Mouse (Mus musculus) forebrain, embryonic 11.5 days (tissue): ENCODE measurements at regions not wholly inside any gene's neighbourhood (a gene's known extent, or its start where the extent isn't known, plus 50 kb on each side); places are given as distances from the start of the nearest gene placed in this dataset.
A peak's percentile ranks its signal among the peaks of the same experiment; 100 is the strongest.

Source experiments
- ATAC-seq: fragments of 200-750 bp; cut with Nextera tagmentation; replicated peaks from 2 replicates; pipeline ENCODE4 v1.8.0; 2017; ENCODE audit warnings: moderate TSS enrichment; ENCODE audit not compliant: low FRiP score
- DNase-seq: peaks from one replicate; pipeline ENCODE4 v3.0.0-alpha.2; 2017; ENCODE audit warnings: low spot score
- H3K27ac ChIP-seq: fragments of 300-500 bp; sonication (generic); 2 replicates; pipeline ENCODE4 v1.5.1; 2014; ENCODE audit warnings: low read depth, low read length
- H3K27me3 ChIP-seq: fragments of 300-500 bp; sonication (generic); 2 replicates; pipeline ENCODE4 v1.6.1; 2014; ENCODE audit warnings: mild to moderate bottlenecking, low read length, mixed read lengths; ENCODE audit not compliant: control insufficient read depth, insufficient read depth
- H3K36me3 ChIP-seq: fragments of 300-500 bp; sonication (generic); 2 replicates; pipeline ENCODE4 v1.6.1; 2014; ENCODE audit warnings: mild to moderate bottlenecking, low read length, moderate library complexity, mixed read lengths; ENCODE audit not compliant: control insufficient read depth, insufficient read depth
- H3K4me1 ChIP-seq: fragments of 300-500 bp; sonication (generic); replicated peaks from 2 replicates; pipeline ENCODE4 v1.6.1; 2014; ENCODE audit warnings: low read length, mixed read lengths; ENCODE audit not compliant: control insufficient read depth, insufficient read depth
- H3K4me2 ChIP-seq: fragments of 300-500 bp; sonication (generic); 2 replicates; pipeline ENCODE4 v1.6.1; 2014; ENCODE audit warnings: low read depth, mild to moderate bottlenecking, low read length, moderate library complexity, mixed read lengths; ENCODE audit not compliant: severe bottlenecking
- H3K4me3 ChIP-seq: fragments of 300-500 bp; sonication (generic); 2 replicates; pipeline ENCODE4 v1.5.1; 2014; ENCODE audit warnings: low read depth, low read length
- H3K9ac ChIP-seq: fragments of 300-500 bp; sonication (generic); 2 replicates; pipeline ENCODE4 v1.6.1; 2014; ENCODE audit warnings: low read length
- H3K9me3 ChIP-seq: fragments of 300-500 bp; sonication (generic); 2 replicates; pipeline ENCODE4 v1.6.1; 2016; ENCODE audit warnings: low read length, mixed read lengths; ENCODE audit not compliant: control insufficient read depth
- WGBS: fragments of 180-500 bp; shearing (Covaris S2); extraction: QIAGEN DNeasy Blood & Tissue Kit; methylation state at CpG from one replicate; pipeline ENCODE4 v1.1.7; 2014; 5-methylcytosine and 5-hydroxymethylcytosine counted together

DNA sequence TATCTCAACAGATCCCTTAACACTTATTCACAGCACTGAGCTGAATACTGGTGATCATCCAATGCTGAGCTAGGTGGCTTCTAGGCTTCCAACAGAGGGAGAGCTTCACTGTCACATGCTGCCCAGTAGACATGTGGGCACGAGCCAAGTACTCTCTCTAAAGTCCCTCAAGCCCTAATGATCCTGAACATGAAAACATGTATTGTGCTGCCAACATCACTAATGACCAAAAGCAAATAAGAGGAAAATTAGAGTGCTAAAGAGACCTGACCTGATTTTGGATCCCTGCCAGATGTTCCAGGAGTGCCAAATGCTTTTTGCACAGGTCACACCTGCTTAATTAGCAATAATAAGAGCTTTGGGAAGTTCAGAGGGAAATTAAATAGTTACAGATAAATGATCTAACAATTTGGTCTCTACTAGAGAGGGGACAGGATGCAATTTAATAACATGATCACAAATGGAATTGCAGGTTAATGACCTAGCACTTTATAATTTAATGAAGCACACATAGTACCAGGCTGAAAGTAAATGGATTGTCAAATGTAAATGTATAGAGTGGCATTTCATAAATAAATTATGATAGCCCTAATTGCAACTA is 215.6 kb upstream of the Ins1 start:
- no peak for DNase-seq
- no peak overlapping the region for H3K4me2 ChIP-seq
- H3K27ac ChIP-seq: no peak overlapping the region
- H3K9me3 ChIP-seq: no peaks in the 10 kb centered on the region
- 31% methylated on average over 1 of the region's 1 CpGs for WGBS
- no peaks in the 10 kb centered on the region for H3K36me3 ChIP-seq
- ATAC-seq: peak; percentile 66; the same call in 1 of the 2 replicates
- H3K27me3 ChIP-seq: no peaks in the 10 kb centered on the region
- H3K4me1 ChIP-seq: no peaks in the 10 kb centered on the region
- H3K9ac ChIP-seq: no peak overlapping the region
- no peak overlapping the region for H3K4me3 ChIP-seq

DNA sequence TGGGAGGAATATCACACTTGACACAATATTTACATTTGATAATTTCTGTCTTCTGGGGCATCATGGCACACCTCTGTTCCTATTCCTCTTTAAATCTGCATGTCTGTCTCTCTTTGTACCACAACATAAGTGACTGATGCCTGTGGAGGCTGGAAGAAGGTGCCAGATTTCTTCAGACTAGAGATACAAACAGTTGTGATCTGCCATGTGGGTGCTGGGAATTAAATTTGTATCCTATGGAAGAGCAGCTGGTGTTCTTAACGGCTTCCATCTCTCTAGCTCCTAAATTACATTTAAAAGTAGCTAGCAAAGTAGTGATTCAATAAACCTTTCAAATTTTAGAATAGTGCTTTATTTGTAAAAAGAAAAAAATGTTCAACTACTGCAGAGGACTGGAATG is 195.3 kb upstream of the Ins1 start:
- Histone ChIP-seq H3K27me3 (no peaks in the 10 kb centered on the region), H3K36me3 (no peaks in the 10 kb centered on the region), H3K9ac (no peak overlapping the region), H3K4me3 (no peak overlapping the region), H3K9me3 (no peaks in the 10 kb centered on the region), H3K4me2 (no peak overlapping the region), H3K4me1 (no peaks in the 10 kb centered on the region), H3K27ac (no peak overlapping the region)
- WGBS: 88% methylated on average over 1 of the region's 1 CpGs
- no peak for DNase-seq
- ATAC-seq: no peak

DNA sequence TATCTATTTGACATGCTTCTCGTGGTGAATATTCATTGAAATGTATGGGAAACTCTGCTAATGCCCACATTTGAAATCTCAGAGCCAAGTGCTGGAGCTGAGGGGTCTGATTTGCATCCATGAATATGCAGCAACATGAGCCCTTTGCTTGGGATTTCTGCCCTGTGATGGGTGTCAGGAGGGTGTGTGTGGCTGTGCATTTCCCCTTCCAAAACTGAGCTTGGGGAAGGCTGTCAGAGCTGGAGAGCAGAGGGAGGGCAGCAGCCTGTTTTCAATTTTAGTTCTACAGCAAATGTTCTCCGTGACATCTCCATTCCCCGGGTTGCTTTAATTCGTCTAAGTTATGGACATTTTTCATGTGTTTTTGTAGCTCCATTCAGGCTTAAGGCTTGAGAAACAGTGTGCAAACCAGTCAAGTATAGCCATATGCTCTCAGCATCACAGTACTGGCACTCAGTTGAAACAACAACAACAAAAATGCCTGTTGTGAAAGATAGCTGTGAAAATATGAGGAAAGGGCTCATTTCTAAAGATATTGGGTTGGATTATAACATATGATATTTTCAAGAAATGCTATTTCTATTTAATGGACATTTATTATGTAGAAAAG is 194.1 kb upstream of the Ins1 start:
- H3K4me3 ChIP-seq: no peak overlapping the region
- H3K27me3 ChIP-seq: no peaks in the 10 kb centered on the region
- DNase-seq: no peak
- H3K9me3 ChIP-seq: no peaks in the 10 kb centered on the region
- no peak overlapping the region for H3K27ac ChIP-seq
- WGBS: 79% methylated on average over 4 of the region's 4 CpGs
- H3K4me1 ChIP-seq: no peaks in the 10 kb centered on the region
- no peak overlapping the region for H3K9ac ChIP-seq
- no peak overlapping the region for H3K4me2 ChIP-seq
- H3K36me3 ChIP-seq: no peaks in the 10 kb centered on the region
- no peak for ATAC-seq

DNA sequence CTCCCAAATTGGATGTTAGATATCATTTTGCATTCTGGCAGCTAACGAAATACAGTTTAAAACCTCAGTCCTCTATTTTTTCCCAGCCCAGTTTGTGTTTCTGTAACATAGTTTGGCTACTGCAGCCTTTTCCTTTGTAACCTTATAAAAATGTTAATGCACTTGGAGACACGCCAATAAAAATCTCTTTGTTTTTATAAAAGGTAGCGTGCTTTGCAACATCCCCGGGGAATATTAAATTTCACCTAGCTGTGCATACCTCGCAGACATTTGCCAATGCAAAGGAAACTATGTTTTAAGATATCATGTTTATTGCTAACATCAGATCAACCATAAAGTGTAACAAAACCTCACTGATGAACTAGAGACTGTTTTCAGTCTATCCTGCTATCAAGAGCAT is 192.9 kb upstream of the Ins1 start:
- H3K4me2 ChIP-seq: no peak overlapping the region
- no peaks in the 10 kb centered on the region for H3K9me3 ChIP-seq
- ATAC-seq (no peak), DNase-seq (no peak)
- H3K4me3 ChIP-seq: no peak overlapping the region
- no peak overlapping the region for H3K9ac ChIP-seq
- no peak overlapping the region for H3K27ac ChIP-seq
- no peaks in the 10 kb centered on the region for H3K4me1 ChIP-seq
- no peaks in the 10 kb centered on the region for H3K36me3 ChIP-seq
- H3K27me3 ChIP-seq: no peaks in the 10 kb centered on the region
- WGBS: 82% methylated on average over 5 of the region's 5 CpGs

DNA sequence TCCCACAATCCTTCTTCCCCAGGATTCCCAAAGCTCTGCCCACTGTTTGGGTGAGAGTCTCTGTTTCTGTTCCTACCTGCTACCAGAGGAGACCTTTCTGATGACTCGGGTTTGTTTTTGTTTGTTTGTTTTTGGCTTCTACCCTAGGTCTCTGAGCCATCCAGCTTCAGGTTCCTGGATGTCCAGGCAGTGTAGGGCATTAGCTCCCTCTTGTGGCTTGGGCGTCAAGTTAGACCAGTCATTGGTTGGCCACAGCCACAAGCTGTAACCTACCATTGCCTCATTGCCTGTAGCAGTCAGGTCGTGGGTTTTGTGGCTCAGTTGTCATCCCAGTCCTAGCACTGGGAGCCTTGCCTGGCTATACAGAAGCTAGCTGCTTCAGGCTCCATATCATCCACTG is 185.1 kb upstream of the Ins1 start:
- Histone ChIP-seq H3K4me2 (no peak overlapping the region), H3K4me1 (no peaks in the 10 kb centered on the region), H3K4me3 (no peak overlapping the region), H3K27ac (no peak overlapping the region), H3K9ac (no peak overlapping the region), H3K27me3 (no peaks in the 10 kb centered on the region), H3K9me3 (no peaks in the 10 kb centered on the region), H3K36me3 (no peaks in the 10 kb centered on the region)
- WGBS: 35% methylated on average over 3 of the region's 3 CpGs
- ATAC-seq (no peak), DNase-seq (no peak)

DNA sequence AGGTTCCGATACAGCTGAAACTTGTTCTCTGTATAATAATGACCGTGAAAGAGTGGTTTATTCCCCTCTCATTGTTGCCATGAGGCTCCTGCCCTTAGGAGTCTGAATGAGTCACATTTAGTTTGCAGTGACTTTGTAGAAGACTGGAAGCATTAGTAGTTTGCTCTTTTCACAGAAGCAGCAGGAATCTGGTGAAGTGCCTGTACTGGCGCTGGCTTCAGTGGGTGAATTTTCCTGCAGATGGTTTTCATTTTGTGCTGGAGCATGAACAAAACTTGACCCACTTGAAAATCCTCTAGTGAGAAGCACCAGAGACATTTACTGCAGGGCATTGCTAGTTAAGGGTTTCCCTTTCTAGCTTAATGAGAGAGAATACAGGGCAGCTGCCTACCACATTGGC is 151.7 kb upstream of the Ins1 start:
- no peaks in the 10 kb centered on the region for H3K9me3 ChIP-seq
- no peak overlapping the region for H3K4me2 ChIP-seq
- H3K36me3 ChIP-seq: no peaks in the 10 kb centered on the region
- H3K9ac ChIP-seq: no peak overlapping the region
- 68% methylated on average over 3 of the region's 3 CpGs for WGBS
- no peak for ATAC-seq
- DNase-seq: no peak
- no peaks in the 10 kb centered on the region for H3K4me1 ChIP-seq
- no peak overlapping the region for H3K27ac ChIP-seq
- H3K27me3 ChIP-seq: no peaks in the 10 kb centered on the region
- no peak overlapping the region for H3K4me3 ChIP-seq
